In genomic region chr3:88774939-88775841, GRCm38 (mm10) we compare ENCODE assay signal across 7 mouse cellular contexts. TPM values are rescaled to one million over a fixed set of nuclear protein-coding genes. Genes with fewer than 3 reads are reported as not detected.
DNase-seq lines count a peak whose midpoint lies in the region; ATAC-seq and TF ChIP-seq lines count a peak whose summit lies in the region.
"Not testable (repeated sequence)": the region's sequence is repeated elsewhere in the genome, so short reads cannot be mapped to it uniquely, and the experiment has no call there.

Gene Syt11 (minus strand): TSS chr3:88775164.

- 0 out of 2 replicates have a peak within 1 kb of the TSS, but pooled peaks have one; percentile 13 for H3K9ac ChIP-seq in intestine, embryonic 14.5 days (ENCODE audit: low read length)

- peak within 1 kb of the TSS; percentile 54; the same call in 1 of the 2 replicates for H3K27ac ChIP-seq in intestine, embryonic 14.5 days (ENCODE audit: low read depth)
- peak within 1 kb of the TSS; percentile 38; the same call in 1 of the 2 replicates for H3K27ac ChIP-seq in macrophage
- peak within 1 kb of the TSS; percentile 89 for H3K27ac ChIP-seq in olfactory bulb, adult 2 months (ENCODE audit: insufficient read depth, low read depth, low read length)

- H3K9me3 ChIP-seq in intestine, embryonic 14.5 days (ENCODE audit: control insufficient read depth, low read length): not testable (repeated sequence)

- not testable (repeated sequence) for H3K36me3 ChIP-seq in intestine, embryonic 14.5 days (ENCODE audit: control insufficient read depth, insufficient read depth, low read length); macrophage (ENCODE audit: inconsistent target)

- DNase-seq in adipocyte (ENCODE audit: low spot score): peak; percentile 63
- DNase-seq in embryo, embryonic 11 days: peak; percentile 21
- peak; percentile 95 for DNase-seq in heart, adult 11 months
- DNase-seq in intestine, embryonic 14.5 days (ENCODE audit: low spot score): peak; percentile 82
- DNase-seq in left cerebral cortex, postnatal 14 days (ENCODE audit: low spot score in 2 of 2): not testable (repeated sequence)

- 6% methylated on average over 29 of the region's 51 CpGs for WGBS in intestine, embryonic 14.5 days
- WGBS in macrophage (ENCODE audit: missing documents): 13% methylated on average over 13 of the region's 51 CpGs
- WGBS in olfactory bulb, adult 2 months: 3% methylated on average over 43 of the region's 51 CpGs

- not testable (repeated sequence) for H3K27me3 ChIP-seq in intestine, embryonic 14.5 days (replicated peaks; ENCODE audit: control insufficient read depth, insufficient read depth, low read length)

- TF ChIP-seq POLR2A in olfactory bulb, adult 2 months (IDR thresholded peaks at IDR 0.05; ENCODE audit: insufficient read depth, low read depth, low read length): peak; percentile 37; the same call in 1 of the 2 replicates

- TF ChIP-seq CTCF in olfactory bulb, adult 2 months (IDR thresholded peaks at IDR 0.05; ENCODE audit: insufficient read depth, low read depth, low read length): not testable (repeated sequence)

- H3K4me2 ChIP-seq in intestine, embryonic 14.5 days (ENCODE audit: low read length): peak within 1 kb of the TSS; percentile 40

- H3K79me2 ChIP-seq in macrophage (ENCODE audit: inconsistent target): peaks cover 17% of the 10 kb centered on the region; the same call in 1 of the 2 replicates

- H3K4me3 ChIP-seq in intestine, embryonic 14.5 days (ENCODE audit: low read depth, low read length): peak within 1 kb of the TSS; percentile 28
- peak within 1 kb of the TSS; percentile 36 for H3K4me3 ChIP-seq in macrophage (ENCODE audit: inconsistent target)
- peak within 1 kb of the TSS; percentile 51 for H3K4me3 ChIP-seq in olfactory bulb, adult 2 months (ENCODE audit: insufficient read depth, low read depth, low read length)

- peak; percentile 71 for ATAC-seq in intestine, embryonic 14.5 days (replicated peaks; ENCODE audit: low FRiP score, low TSS enrichment, low read depth)

- not testable (repeated sequence) for H3K4me1 ChIP-seq in intestine, embryonic 14.5 days (replicated peaks; ENCODE audit: control insufficient read depth, insufficient read depth, low read length); olfactory bulb, adult 2 months (ENCODE audit: control insufficient read depth, insufficient read depth, low read length)

- intact Hi-C loops in left cerebral cortex, postnatal 14 days (cut with DNase I): not testable (repeated sequence)

RNA-seq across cellular contexts. Expression of gene Syt11, which starts in this region (rescaled TPM):
- polyA plus RNA-seq in intestine, embryonic 14.5 days (2014; fragmentation: Nextera tagmentation; extraction: Ambion mirVana): 28.6 and 29.7 TPM in 2 replicates
- total RNA-seq in left cerebral cortex, postnatal 14 days (2021): 100 to 1,000 TPM; 491 to 530 TPM
- total RNA-seq in macrophage (2018; cell fraction: chromatin; rRNA removed): 1 to 10 TPM in 23 of 26 experiments, under 1 TPM in 3; 0.34 to 9.5 (median 2.6) TPM
- total RNA-seq in macrophage (2018; cell fraction: cytosol; rRNA removed): 10 to 100 TPM in 4 of 26 experiments, 1 to 10 TPM in 22; 5.2 to 11.7 (median 8.2) TPM
- total RNA-seq in macrophage (2018; cell fraction: nucleus; rRNA removed): 10 to 100 TPM in 10 of 26 experiments, 1 to 10 TPM in 16; 2.4 to 20.5 (median 9.3) TPM
- polyA plus RNA-seq in macrophage (2018): 6.1 to 6.8 TPM (median 6.2 TPM) in 3 replicates
- 88.7 and 382 TPM in 2 replicates for polyA plus RNA-seq in olfactory bulb, adult 2 months (2012; ENCODE audit: insufficient read depth, insufficient read length, low replicate concordance, missing spikeins)

Comparison
In these comparisons a context has a peak if more than half of its experiments do, and no peak if none do; other contexts are left out.
1. H3K27ac ChIP-seq: peak in every context shown above with its lines; median percentile 89 in olfactory bulb, adult 2 months; 54 in intestine, embryonic 14.5 days; 38 in macrophage.